In genomic region chr13:17642294-17642693, GRCm38 (mm10) we compare ENCODE assay signal across 9 mouse cellular contexts. TPM values are rescaled to one million over a fixed set of nuclear protein-coding genes. Genes with fewer than 3 reads are reported as not detected.
DNase-seq lines count a peak whose midpoint lies in the region; ATAC-seq and TF ChIP-seq lines count a peak whose summit lies in the region.
"Had no signal": no experiment of that assay in that cellular context is flagged by ENCODE, and none has a peak within 500 bp of the region (broad histone marks: within the 10 kb centered on the region; RNA-seq: fewer than 3 reads in every experiment).

No protein-coding gene starts in this region.

- no peak overlapping the region for H3K4me2 ChIP-seq in forebrain, embryonic 14.5 days (ENCODE audit: low read length)
- H3K4me2 ChIP-seq in forebrain, embryonic 13.5 days: no peak overlapping the region
- H3K4me2 ChIP-seq in lung, embryonic 14.5 days: no peak overlapping the region
- H3K4me2 ChIP-seq: lung, embryonic 15.5 days had no signal

- 57% methylated on average over 2 of the region's 2 CpGs for WGBS in forebrain, embryonic 14.5 days
- WGBS in forebrain, embryonic 13.5 days: 61% methylated on average over 2 of the region's 2 CpGs
- 45% methylated on average over 2 of the region's 2 CpGs for WGBS in lung, embryonic 14.5 days

- peak; percentile 8 for DNase-seq in forebrain, embryonic 14.5 days (ENCODE audit: low spot score)
- DNase-seq in lung, embryonic 14.5 days: peak; percentile 57
- DNase-seq in lung, postnatal 25 days (ENCODE audit: low spot score): no peak
- peak; percentile 36 for DNase-seq in ZHBTc4 (ENCODE audit: low read depth, low spot score)
- no peak for DNase-seq in frontal cortex, postnatal 14 days (ENCODE audit: low spot score in 2 of 2)
- DNase-seq in urinary bladder, adult 18-20 months (ENCODE audit: low spot score in 2 of 2): no peak

- ATAC-seq in forebrain, embryonic 14.5 days: no peak
- ATAC-seq in forebrain, embryonic 13.5 days: no peak
- no peak for ATAC-seq in lung, embryonic 14.5 days (ENCODE audit: insufficient read depth)
- peak; percentile 59; the same call in 1 of the 2 replicates for ATAC-seq in megakaryocyte, adult 5-6 weeks (ENCODE audit: poor library complexity, severe bottlenecking)

- H3K9me3 ChIP-seq in forebrain, embryonic 14.5 days (replicated peaks; ENCODE audit: control insufficient read depth, low read length): no peaks in the 10 kb centered on the region
- H3K9me3 ChIP-seq in forebrain, embryonic 13.5 days (replicated peaks): no peaks in the 10 kb centered on the region
- H3K9me3 ChIP-seq in lung, embryonic 14.5 days (ENCODE audit: low read depth, low read length): no peaks in the 10 kb centered on the region
- H3K9me3 ChIP-seq: lung, embryonic 15.5 days had no signal

- no peak overlapping the region for H3K9ac ChIP-seq in forebrain, embryonic 14.5 days (ENCODE audit: low read length)
- no peak overlapping the region for H3K9ac ChIP-seq in forebrain, embryonic 13.5 days
- no peak overlapping the region for H3K9ac ChIP-seq in lung, embryonic 14.5 days
- H3K9ac ChIP-seq: lung, embryonic 15.5 days had no signal

- H3K4me3 ChIP-seq in forebrain, embryonic 14.5 days (ENCODE audit: low read depth, low read length): no peak overlapping the region
- H3K4me3 ChIP-seq in forebrain, embryonic 13.5 days: no peak overlapping the region
- H3K4me3 ChIP-seq in lung, embryonic 14.5 days (ENCODE audit: low read depth, low read length): no peak overlapping the region
- H3K4me3 ChIP-seq: lung, embryonic 15.5 days had no signal

- H3K36me3 ChIP-seq in forebrain, embryonic 14.5 days (ENCODE audit: control insufficient read depth, insufficient read depth, low read length): no peaks in the 10 kb centered on the region
- H3K36me3 ChIP-seq in forebrain, embryonic 13.5 days (ENCODE audit: poor library complexity, severe bottlenecking): no peaks in the 10 kb centered on the region
- no peaks in the 10 kb centered on the region for H3K36me3 ChIP-seq in lung, embryonic 14.5 days (ENCODE audit: insufficient read depth)
- H3K36me3 ChIP-seq: lung, embryonic 15.5 days had no signal

- H3K4me1 ChIP-seq in forebrain, embryonic 14.5 days (ENCODE audit: control insufficient read depth, insufficient read depth, low read length): no peaks in the 10 kb centered on the region
- H3K4me1 ChIP-seq in forebrain, embryonic 13.5 days: no peaks in the 10 kb centered on the region
- no peaks in the 10 kb centered on the region for H3K4me1 ChIP-seq in lung, embryonic 14.5 days (ENCODE audit: insufficient read depth)
- H3K4me1 ChIP-seq: lung, embryonic 15.5 days had no signal

- peak; percentile 42 for TF ChIP-seq CTCF in lung, embryonic 14.5 days (IDR thresholded peaks at IDR 0.05; ENCODE audit: low read depth)

- H3K27ac ChIP-seq in forebrain, embryonic 14.5 days (ENCODE audit: low read depth, low read length): no peak overlapping the region
- H3K27ac ChIP-seq in forebrain, embryonic 13.5 days: no peak overlapping the region
- H3K27ac ChIP-seq in lung, embryonic 14.5 days (ENCODE audit: low read depth): no peak overlapping the region
- H3K27ac ChIP-seq: lung, embryonic 15.5 days had no signal

- no peaks in the 10 kb centered on the region for H3K27me3 ChIP-seq in forebrain, embryonic 14.5 days (replicated peaks; ENCODE audit: control insufficient read depth, insufficient read depth, low read length)
- no peaks in the 10 kb centered on the region for H3K27me3 ChIP-seq in forebrain, embryonic 13.5 days
- H3K27me3 ChIP-seq in lung, embryonic 14.5 days (ENCODE audit: insufficient read depth, low read length): no peaks in the 10 kb centered on the region
- H3K27me3 ChIP-seq: lung, embryonic 15.5 days had no signal

RNA-seq across cellular contexts. Expression of gene Mplkip, which starts 52.7 kb away (rescaled TPM):
- polyA plus RNA-seq in forebrain, embryonic 14.5 days (2014; fragmentation: Nextera tagmentation; extraction: Ambion mirVana): 48.3 and 60.0 TPM in 2 replicates
- 48.6 and 51.7 TPM in 2 replicates for polyA plus RNA-seq in forebrain, embryonic 13.5 days (2015; fragmentation: Nextera tagmentation; extraction: Ambion mirVana)
- 53.5 and 61.6 TPM in 2 replicates for polyA plus RNA-seq in lung, embryonic 14.5 days (2014; fragmentation: Nextera tagmentation; extraction: Ambion mirVana)
- total RNA-seq in megakaryocyte, adult 5-6 weeks (2015): 58.3 and 65.4 TPM in 2 replicates
- 28.7 and 30.5 TPM in 2 replicates for total RNA-seq in megakaryocyte, adult 5-6 weeks (2017)

RNA-seq across cellular contexts. Expression of gene Sugct, which starts 53.1 kb away (rescaled TPM):
- polyA plus RNA-seq in forebrain, embryonic 14.5 days (2014; fragmentation: Nextera tagmentation; extraction: Ambion mirVana): 1.7 TPM in 2 replicates
- 2.3 and 3.3 TPM in 2 replicates for polyA plus RNA-seq in forebrain, embryonic 13.5 days (2015; fragmentation: Nextera tagmentation; extraction: Ambion mirVana)
- polyA plus RNA-seq in lung, embryonic 14.5 days (2014; fragmentation: Nextera tagmentation; extraction: Ambion mirVana): 3.0 and 3.4 TPM in 2 replicates
- 0.18 and 0.73 TPM in 2 replicates for total RNA-seq in megakaryocyte, adult 5-6 weeks (2015)
- total RNA-seq in megakaryocyte, adult 5-6 weeks (2017): 0.11 and 0.98 TPM in 2 replicates

Comparison
In these comparisons a context has a peak if more than half of its experiments do, and no peak if none do; other contexts are left out.
1. DNase-seq: peak in forebrain, embryonic 14.5 days (single experiment), lung, embryonic 14.5 days (single experiment) and ZHBTc4 (single experiment); none in lung, postnatal 25 days (single experiment), frontal cortex, postnatal 14 days (0 of 2) and urinary bladder, adult 18-20 months (0 of 2).